Mouse (Mus musculus) embryonic fibroblast, embryonic 13.5 days (primary cell): ENCODE measurements around the gene 1700074P13Rik.

Experiments
- CTCF ChIP-seq: IDR thresholded peaks from 2 replicates; pipeline ENCODE4 v1.5.1; 2011; ENCODE audit warnings: mild to moderate bottlenecking, control low read depth, low read length, moderate library complexity, borderline replicate concordance; ENCODE audit not compliant: insufficient read depth
- POLR2A ChIP-seq: IDR thresholded peaks from 2 replicates; pipeline ENCODE4 v1.6.1; 2011; ENCODE audit warnings: low read depth, mild to moderate bottlenecking, control low read depth, low read length, moderate library complexity

DNA sequence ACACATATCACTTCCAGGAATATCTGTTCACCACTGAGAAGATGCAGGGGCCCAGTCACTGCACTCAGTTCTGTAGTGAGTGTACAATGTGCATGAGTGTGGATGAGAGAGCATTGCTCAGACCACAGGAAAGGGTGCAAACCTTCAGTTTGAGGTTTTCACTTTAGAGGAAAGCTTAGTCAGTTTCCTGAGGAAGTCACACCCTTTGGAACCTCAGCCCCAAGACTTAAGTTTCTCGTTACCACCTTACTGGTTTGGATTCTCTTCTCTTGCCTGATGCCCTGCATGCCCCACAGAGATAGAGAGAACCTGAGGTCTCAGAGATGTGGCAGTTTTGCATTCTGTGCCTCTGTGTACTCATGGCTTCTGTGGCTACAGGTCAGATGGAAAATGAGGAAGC is 49.4 kb downstream of the 1700074P13Rik start:
- TF ChIP-seq POLR2A (no peak), CTCF (no peak)
